Mouse (Mus musculus): ENCODE measurements at regions not wholly inside any gene's neighbourhood (a gene's known extent, or its start where the extent isn't known, plus 50 kb on each side); places are given as distances from the start of the nearest gene placed in this dataset.

DNA sequence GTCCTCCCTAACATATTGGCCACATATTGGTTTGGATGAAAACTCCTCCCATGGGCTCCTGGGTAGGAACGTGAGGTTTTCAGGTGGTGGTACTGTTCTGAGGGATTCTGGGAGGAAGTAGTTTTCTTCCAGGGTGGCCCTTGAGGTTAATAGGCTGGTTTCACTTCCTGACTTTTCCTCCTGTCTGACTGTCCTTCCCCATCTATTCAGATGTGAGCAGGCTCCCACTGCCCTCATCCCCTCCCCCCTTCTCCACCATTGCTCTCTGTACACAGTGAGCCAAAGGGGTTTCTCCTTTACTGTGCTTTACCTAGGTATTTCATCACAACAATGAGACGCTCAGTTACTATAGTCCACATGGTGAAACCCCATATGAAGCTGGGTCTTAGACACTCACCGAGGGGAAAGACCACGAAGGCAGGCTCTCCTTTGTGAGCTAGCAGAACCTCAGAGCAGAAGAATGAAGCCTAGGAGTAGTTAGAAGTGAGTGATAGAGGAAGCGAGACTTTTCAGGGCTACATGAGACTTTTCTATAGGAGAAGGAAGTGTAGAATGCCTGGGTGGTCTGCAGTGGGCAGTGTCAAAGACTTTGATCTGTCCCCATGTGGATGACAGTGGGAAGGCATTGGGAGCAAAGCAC, 135.3 kb downstream of the Cd83 start:
- DNase-seq = no peak

DNA sequence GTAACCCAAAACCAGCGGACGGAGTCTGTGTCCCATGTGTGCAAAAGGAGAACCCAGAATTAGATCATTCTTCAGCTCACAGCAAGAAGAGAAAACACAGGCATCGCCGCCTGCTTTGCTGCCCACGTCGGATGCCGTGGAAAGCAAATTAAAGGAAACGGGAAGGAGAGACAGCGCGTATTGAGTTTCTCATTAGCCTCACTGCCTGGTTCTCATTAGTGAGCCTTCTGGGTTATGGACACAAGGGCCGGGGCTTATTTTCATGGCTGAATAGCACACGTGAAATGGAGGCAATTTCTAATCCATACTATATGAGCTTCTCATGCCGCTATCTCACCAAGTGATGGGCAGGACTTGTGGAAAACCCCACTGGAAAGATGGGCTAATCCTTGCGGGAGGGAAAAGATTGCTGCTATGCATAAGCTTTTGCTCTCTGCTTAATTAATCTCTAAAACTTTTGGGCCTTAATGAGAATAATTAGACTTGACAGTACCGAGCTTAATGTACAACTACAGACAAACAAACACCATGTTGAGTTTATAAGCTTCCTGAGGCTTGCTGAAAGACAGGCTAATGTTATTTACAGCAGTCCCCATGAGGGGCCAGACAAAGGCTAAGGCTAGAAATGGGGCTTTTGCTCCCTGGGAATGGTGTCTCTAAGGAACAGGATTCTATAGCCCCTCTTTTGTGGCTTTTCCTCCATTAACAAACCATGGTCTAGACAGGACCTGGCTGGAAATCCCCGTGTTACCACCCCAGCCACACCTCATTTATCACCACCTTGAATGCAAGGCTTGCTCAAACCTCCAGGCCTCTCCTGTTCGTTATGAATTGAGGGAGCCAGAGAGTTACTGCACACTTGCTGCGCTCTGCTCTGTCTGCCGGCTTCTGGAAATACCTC, 145.8 kb downstream of the Cd83 start:
- no peak for DNase-seq

DNA sequence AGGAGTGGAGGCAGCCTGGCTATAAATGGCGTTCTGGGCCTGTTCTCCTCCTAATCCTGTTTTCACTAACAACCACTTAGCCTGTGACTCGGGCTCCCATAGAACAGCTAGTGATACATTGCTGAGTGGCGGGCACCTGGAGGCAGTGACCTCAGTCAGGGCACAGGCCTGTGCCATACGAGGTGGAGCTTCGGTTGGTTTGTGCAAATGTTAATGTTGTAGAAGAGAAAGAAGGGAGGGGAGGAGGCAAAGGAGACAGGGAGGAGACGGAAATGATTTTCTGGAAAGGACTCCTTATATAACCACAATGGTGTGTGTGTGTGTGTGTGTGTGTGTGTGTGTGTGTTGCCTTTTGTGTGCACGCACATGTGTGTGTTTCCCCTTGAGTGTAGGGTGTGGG, 148.4 kb downstream of the Cd83 start:
- DNase-seq = peak; percentile 36

DNA sequence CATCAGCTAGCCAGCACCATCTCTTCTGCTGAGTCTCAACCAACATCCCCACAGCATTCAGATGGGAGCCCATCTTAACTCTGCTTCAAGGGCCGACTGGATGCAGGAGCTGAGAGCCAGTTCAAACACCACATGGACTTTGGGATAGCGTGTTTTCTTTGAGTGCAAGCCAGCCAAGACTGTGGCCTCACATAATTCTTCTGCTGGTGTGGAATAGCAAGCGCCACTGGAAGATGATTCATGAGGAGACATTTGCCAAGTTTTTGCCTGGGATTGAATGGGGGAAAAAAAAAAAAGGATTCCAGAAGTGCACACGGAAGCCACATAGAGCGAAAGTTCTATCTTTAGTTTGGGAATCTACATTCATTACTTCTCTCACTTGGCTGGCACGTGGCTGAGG, 150.7 kb downstream of the Cd83 start:
- DNase-seq = peak; percentile 83

DNA sequence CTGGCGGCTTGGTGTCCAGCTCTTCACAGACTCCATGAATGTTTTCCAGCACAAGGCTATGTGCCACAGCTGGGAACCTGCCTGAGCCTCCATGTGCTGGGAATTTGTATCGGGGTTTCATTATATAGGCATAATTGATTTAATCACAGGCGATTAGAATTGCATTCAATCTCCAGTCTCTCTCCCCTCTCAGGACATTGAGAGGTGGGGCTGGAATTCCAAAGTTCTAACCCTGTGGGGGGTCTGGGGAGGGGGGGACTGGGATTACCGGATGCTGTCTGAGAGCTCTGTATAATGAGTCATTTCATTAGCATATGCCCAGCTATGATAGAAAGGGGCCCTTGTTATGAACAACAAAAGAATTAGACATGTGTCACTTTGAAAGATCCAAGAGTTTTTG, 151.9 kb downstream of the Cd83 start:
- no peak for DNase-seq

DNA sequence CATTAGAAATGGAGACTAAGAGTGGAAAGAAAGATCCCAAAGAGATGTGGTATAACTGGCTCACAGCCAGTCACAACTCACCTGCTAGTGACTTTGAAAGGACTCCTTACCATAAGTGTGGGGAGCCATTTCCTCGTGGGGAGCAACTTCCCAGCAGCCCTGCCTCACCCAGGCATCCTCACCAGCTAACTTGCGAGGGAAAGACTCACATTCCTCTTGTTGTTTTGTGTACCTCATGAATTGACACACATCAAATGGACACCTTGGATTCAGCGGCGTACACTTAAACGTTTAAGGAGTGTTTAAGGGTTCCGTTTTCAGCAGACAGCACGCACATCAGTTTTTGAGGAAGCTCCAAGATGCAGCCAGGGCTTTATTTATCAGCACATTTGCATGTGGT, 154.0 kb downstream of the Cd83 start:
- no peak for DNase-seq

DNA sequence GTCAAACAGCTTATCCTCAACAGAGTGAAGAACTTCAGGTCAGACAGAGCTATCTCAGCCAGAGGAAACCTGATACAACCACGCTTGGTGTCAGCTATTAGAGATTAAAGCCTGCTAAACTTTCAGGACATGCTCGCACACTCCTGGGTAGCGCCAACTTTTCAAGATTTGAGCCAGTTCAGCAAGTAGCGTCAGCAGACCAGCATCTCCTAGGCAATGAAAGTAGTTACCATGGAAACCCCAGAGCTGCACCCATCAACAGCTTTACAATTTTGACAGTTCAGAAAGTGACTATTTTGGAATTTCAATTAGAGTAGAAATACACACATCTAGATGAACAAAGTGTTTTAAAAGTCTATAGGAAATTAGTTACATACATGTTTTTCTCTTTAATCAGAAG, 154.8 kb downstream of the Cd83 start:
- no peak for DNase-seq

DNA sequence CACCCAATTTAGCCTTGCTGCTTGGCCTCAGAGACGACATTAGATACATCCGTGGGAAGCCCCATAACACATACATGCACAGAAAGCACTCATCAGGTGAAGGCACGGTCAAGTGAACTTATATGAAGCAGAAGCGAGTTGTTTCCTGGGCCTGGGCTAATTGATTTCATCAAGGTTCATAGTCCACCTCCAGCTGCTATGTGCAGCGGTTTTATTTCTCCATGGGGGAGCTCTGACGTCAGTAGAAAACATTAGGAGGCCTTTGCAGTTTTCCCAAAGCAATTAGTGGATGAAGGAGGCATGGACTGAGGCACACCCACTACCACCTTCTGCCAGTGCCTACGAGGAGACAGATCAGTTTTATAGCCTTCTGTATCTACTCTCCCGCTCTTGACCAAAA, 157.2 kb downstream of the Cd83 start:
- DNase-seq = peak; percentile 22

DNA sequence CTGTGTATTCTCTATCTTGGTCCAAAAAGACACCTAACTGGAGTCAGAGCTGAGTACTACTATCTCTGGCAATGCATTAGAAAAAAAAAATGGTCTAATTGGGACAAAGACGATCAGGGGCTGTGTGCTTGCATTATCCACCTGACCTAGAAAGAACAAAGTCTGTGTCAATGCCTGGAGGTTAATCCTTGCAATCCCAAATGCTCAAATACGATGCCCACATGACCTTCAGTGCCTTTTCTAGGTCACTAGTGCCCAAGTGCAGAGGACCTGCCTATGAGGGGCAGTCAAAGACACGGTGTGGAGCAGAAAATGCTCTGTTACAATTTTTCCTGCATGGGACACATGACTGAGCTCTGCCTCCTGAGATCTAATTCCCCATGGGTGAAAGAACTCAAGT, 164.0 kb downstream of the Cd83 start:
- no peak for DNase-seq

DNA sequence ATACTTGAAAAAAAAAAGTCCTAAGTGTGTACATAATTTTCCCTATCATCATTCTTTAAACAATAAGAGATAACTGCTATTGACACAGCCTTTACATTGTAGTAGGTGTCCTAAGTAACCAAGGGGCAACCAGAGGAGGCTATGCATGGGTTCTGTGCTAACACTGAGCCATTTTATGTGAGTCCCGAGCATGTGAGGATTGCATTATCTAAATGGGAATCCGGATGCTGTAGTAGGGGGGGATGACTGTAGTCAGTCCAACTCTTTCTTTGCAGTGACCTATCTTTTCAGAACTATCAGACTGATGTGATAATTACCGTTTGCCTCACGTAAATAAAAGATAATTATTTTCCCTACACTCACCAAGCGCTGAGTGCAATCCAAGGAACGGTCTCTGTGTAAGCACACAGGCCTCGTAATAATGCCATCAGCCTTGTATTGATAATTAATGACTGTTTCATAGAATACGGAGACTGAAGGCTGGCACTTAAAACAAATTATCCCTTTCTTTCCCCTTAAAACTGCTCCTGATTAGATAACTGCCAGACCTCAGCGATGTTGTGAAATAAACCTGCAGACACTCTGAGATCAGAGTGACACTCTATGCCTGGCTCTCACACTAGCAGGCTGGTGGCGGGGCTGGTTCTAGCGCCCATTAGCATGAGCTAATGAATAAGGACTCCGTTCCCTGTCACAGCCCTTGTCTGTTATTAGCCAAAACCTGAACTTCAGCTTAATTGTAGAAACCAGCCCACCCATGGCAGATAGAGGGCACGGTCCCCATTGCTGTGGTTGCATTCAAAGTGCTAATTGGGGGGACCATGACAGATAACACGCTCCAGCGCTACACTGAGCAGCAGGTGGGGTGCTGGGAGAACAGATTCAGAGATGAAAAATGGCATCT, 165.4 kb downstream of the Cd83 start:
- DNase-seq = no peak

DNA sequence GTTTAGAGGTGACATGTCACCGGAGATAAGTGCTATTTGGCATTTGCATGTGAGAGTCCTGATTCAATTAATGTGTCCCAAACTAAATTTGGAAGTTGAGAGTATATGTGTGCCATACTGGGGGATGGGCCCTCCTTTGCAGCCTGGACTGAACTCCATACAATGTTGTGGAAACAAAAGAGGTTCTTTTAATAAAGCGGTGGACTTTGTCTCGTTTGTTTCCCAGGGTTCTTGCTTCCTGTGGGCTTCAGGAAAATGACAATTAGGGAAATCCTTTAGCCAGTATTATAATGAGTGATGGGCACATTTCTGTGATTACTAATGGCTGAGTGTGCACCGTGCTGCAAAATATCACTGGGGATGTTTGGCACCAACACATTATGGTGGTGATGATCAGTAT, 167.9 kb downstream of the Cd83 start:
- DNase-seq = peak; percentile 43

DNA sequence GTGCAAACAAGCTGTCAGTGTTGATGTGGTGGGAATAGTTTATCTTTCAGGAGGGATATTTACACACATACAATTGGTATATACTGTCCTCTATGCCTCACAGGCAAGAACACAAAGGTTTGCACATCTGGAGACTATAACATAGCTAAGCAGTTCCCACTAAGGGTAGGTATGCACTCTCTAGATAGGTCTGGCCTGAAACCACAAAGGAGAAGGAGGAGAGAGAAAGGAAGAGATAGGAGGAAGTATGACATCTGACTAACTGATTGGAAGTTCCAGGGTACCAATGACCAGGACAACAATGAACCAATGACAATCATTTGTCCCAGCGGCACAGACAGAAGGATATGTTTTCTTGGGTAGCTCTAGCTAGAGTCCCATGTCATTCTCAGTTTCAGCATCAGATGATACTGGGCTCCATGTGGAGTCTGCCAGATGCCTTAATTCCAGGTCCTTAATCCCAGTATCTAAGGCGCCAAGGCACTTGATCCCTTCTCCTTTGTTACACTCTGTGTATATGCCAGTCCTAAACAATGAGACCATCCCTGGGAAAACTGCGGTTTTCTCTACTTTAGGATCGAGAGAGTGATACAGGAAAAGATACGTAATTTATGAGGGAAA, 168.5 kb downstream of the Cd83 start:
- DNase-seq = no peak

DNA sequence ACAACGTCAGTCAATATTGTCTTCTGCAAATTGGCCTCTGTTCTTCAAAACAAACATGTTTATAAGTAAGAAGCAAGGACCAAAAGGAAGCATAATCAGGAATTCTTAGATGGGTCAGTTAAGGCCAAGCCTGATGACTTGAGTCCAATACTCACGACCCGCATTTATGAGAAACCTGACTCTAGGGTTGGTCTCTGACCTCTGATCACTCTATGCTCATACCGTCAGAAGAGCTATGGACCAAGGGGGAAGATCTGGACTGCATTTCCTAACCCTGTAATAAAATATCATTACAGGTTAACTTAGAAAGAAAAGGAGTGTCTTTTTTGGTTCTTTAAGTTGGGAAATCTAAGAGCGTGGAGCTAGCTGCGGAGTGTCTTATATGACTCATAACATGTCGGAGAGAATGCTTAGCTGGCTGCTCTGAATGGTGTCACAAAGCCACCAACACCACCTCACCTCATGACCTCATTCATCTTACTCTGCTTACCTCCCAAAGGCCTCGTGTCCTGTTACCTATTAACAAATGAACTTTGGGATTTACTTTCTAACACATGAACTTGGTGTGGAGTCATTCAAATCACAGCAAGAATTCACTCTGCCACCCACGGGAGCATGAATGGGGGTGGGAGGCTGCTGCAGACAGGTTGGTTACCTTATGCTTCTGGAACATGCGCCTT, 170.3 kb downstream of the Cd83 start:
- DNase-seq = peak; percentile 51

DNA sequence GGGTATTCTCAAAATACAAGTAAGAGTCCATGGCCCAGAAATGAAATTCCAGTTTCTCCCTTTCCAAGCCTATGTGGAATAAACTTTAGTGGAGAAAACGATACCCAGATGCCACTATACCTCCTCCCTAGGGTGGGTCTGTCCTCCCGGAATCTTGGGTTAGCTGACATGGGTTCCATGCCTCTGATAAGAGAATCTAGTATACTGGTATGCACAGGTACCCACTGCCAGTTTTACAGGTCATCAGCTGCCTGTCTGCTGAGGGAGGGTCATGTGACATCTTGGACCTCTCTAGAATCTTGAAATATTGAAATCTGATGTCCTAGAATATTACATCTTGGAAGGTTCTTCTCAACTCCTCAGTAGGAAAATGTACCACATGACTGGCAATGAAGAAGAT, 172.5 kb downstream of the Cd83 start:
- no peak for DNase-seq

DNA sequence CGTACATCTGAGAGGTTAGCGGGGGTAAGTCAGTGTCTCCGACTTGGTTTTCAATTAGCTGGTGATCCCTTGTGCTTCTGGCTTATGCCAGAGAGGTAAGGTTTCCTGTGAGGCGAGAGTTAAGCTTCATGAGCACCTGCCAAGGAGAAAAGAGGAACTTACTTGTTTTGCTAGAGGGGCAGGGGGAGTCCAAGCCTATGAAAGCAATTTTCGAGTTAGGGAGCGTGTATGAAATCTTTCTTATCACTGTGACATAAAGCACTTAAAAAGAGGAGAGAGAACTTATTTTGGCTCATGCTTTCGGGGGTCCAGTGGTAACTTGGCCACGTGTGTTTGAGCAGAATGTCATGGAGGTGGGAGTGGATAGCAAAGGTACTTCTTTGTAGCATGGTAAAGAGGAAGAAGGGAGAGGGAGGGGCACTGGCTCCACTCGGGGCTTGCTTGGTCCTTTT, 174.6 kb downstream of the Cd83 start:
- no peak for DNase-seq

DNA sequence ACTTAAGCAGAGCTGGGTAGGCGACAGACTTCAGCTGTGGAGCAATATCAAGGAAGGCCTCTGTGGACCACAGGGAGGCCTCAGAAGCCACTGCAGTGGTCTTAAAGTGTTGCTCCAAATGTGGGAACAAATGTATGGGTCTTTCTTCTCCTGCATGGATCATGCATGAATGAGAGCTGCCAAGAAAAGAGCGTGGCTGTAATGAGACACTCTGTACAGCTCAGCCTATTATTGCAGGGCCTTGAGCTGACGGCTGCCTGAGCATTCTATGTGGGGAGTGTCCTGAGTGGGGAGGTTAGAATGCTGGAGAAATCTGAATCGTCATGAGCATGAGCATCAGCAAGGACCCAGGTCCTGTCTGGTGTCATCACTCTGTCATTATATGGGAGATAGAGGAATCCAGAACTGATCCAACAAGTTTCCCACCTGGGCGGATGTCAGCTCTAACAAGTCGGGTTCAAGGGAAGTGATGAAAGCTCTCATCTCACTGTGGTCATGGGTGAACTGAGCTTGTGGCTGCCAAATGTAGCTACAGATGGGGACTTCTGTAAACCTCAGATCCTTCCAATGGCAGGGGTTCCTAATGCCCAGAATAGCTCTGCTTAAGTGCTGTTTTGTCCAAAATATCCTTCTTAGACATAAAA, 176.6 kb downstream of the Cd83 start:
- no peak for DNase-seq

DNA sequence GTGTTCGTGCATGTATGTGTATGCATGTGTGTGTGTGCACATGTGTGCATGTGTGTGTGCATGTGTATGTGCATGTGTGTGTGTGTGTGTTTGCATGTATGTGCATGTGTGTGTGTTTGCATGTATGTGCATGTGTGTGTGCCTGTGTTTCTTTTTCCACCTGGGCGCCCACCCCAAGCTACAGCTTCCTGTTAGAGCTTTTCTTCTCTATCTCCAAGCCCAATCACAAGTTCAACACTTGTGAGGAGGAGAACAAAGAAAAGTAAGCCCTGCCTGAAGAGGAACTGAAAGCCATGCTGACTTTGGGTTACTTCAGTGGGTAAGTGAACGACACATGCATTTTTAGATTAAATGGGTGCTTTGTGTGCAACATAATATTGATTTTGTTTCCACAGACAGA, 177.4 kb downstream of the Cd83 start:
- DNase-seq = no peak

DNA sequence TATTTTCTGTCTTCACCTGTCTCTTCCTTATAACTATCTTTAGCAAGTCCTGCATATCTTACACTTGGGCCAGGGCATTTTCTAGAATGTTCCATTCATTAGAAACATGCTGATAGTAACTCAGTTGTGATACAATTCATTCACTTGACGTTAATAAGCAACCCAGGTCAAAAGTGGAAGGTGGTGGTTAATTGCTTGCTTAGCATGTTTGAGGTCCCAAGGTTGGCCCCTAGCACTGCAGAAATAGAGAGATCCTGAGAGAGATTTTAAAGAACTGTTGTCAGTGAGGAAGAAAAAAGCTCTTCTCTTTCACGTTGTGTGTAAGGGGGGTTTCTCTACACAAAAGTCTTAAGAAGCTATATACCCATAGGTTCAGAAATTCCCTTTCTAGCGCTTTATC, 178.7 kb downstream of the Cd83 start:
- peak; percentile 26 for DNase-seq

DNA sequence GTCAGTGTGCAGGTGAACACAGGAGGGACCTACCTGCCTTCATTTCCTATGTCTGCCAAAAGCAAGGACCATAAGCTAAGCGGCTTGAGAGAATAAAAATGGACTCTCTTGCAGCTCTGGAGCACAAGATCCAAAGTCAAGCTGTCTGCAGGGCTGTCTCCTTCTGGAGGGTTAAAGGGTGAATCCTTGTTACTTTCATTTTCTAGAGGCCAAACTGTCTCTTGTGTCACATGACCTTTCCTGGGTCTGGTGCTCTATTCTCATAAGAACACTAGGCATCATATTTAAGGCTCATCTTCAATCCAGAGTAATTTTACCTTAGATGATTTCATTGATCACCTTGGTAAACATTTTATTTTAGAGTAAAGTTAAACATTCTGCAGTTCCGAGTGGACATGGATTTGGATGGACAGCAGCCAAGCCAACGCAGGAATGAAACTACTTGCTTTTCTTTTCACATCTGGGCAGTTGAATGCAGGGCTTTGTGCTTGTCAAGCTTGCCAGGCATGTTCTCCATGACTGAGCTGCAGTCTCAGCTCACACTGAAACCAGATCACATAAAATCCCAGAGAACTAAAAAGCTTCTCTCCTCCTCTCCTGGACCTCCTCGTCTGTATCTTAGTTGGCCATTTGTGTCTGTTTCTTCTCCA, 180.8 kb downstream of the Cd83 start:
- no peak for DNase-seq

DNA sequence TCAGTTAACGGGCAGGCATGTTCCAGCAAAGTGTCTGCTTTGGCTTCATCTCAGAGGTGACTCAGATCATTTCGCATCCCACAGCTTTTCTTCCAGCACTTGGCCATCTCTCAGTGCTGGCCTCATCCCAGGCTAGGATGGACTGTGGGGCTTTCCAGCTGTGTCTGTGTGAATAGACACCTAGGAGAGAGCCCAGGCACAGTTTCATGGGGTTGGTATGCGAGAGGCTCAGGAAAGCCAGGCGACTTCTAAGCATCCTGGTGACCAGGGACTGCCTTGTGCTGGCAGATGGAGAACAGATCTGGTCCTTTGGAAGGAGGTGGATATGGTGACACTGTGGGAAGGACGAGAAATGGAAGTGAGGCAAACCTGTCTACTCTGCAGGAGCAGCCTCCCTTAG, 182.9 kb downstream of the Cd83 start:
- no peak for DNase-seq

DNA sequence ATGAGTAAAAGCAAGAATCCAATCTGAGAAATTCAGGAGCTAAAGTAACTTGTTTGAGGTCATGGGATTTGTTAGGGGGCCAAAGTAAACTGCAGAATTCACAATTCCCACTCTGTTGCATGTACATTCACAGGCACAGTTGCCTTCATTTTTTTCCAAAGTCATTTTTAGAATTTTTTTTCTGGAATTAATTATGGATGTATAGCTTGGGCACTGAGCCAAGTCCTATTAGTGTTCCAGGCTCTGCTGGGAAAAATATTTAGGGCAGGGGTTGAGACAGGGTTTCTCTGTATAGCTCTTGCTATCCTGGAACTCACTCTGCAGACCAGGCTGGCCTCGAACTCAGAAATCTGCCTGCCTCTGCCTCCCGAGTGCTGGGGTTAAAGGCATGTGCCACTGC, 188.3 kb downstream of the Cd83 start:
- no peak for DNase-seq
